Mouse (Mus musculus) liver, embryonic 16.5 days (tissue): ENCODE measurements around the gene Lbx2. TPM values are rescaled to one million over a fixed set of nuclear protein-coding genes. Genes with fewer than 3 reads are reported as not detected.

ENCODE experiments used
- ATAC-seq: fragments of 200-750 bp; cut with Nextera tagmentation; 2 replicates; pipeline ENCODE4 v1.8.0; 2017; ENCODE audit warnings: low read depth, mild to moderate bottlenecking, moderate number of reproducible peaks, moderate library complexity
- H3K27ac ChIP-seq: fragments of 300-500 bp; sonication (generic); 2 replicates; pipeline ENCODE4 v1.5.1; 2014; ENCODE audit warnings: mild to moderate bottlenecking, low read length
- H3K27me3 ChIP-seq: fragments of 300-500 bp; sonication (generic); 2 replicates; pipeline ENCODE4 v1.6.1; 2014; ENCODE audit warnings: low read depth, low read length, mixed read lengths; ENCODE audit not compliant: control insufficient read depth, insufficient read depth
- H3K36me3 ChIP-seq: fragments of 300-500 bp; sonication (generic); 2 replicates; pipeline ENCODE4 v1.6.1; 2014; ENCODE audit warnings: mild to moderate bottlenecking; ENCODE audit not compliant: control insufficient read depth, insufficient read depth
- H3K4me1 ChIP-seq: fragments of 300-500 bp; sonication (generic); 2 replicates; pipeline ENCODE4 v1.6.1; 2014; ENCODE audit warnings: low read depth, low read length, mixed read lengths; ENCODE audit not compliant: control insufficient read depth
- H3K4me2 ChIP-seq: fragments of 300-500 bp; sonication (generic); 2 replicates; pipeline ENCODE4 v1.6.1; 2014; ENCODE audit warnings: low read depth, low read length, mixed read lengths
- H3K4me3 ChIP-seq: fragments of 300-500 bp; sonication (generic); 2 replicates; pipeline ENCODE4 v1.5.1; 2014; ENCODE audit warnings: low read depth, mild to moderate bottlenecking, low read length
- H3K9ac ChIP-seq: fragments of 300-500 bp; sonication (generic); 2 replicates; pipeline ENCODE4 v1.6.1; 2014; ENCODE audit warnings: low read depth, low read length
- H3K9me3 ChIP-seq: fragments of 300-500 bp; sonication (generic); replicated peaks from 2 replicates; pipeline ENCODE4 v1.6.1; 2016; ENCODE audit warnings: low read length; ENCODE audit not compliant: control insufficient read depth
- WGBS: fragments of 180-500 bp; shearing (Covaris S2); extraction: QIAGEN DNeasy Blood & Tissue Kit; methylation state at CpG from one replicate; pipeline ENCODE4 v1.1.7; 2014; ENCODE audit not compliant: insufficient replicate concordance; 5-methylcytosine and 5-hydroxymethylcytosine counted together
- microRNA counts: library from miRNA; unstranded; fragments of <30 nt; microRNA quantifications from one replicate; lab custom pipeline; 2016
- microRNA-seq: library from miRNA; unstranded; fragments of <30 nt; microRNA quantifications from one replicate; pipeline ENCODE4, GENCODE M21; 2016
- polyA plus RNA-seq: library from polyadenylated mRNA; unstranded; fragments of >200 nt; fragmentation: Nextera tagmentation; extraction: Ambion mirVana; gene quantifications from 2 replicates; pipeline ENCODE4 v1.2.1, GENCODE M21; 2015

The Lbx2 gene
- polyA plus RNA-seq, 1 experiment from 2014 or later, result 0.25 TPM

DNA sequence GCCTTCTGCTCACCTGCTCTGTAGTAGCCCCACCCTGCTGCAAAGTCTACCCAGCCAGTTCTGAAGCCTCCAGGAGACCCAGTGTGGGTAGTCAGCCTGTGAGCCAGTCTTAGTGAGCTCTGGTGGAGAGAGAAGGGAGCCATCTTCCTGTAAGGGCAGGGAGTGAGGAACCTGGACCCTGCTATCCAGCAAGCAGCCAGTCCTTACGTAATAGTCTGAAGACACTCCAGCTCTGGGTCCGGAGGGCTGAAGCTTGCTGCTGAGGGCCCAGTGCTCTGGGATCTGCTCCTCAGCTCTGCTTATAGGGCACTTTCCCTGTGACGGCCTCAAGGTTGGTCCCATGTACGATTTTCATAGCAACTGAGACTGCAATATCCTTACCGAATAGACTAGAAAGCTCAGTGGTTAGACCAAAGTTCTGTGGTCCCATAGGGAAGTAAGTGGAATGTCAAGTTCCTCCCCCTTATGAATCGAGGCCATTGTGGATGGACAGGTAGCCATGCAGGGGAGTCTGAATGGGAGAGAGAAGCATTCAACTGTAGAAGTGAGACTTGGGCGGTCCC is 48.9 kb downstream of the Lbx2 start, which contains the start of gene Rtkn:
Rtkn (plus strand) TSS at position 513 of the 563 bp plus-strand sequence.
- Histone ChIP-seq H3K9ac (peak within 1 kb of the TSS; percentile 43), H3K4me2 (peak within 1 kb of the TSS; percentile 47), H3K4me1 (peaks cover 30% of the 10 kb centered on the region), H3K36me3 (no peaks in the 10 kb centered on the region), H3K9me3 (no peaks in the 10 kb centered on the region), H3K27ac (0 out of 2 replicates have a peak within 1 kb of the TSS, but pooled peaks have one; percentile 18), H3K4me3 (peak within 1 kb of the TSS; percentile 58), H3K27me3 (peaks cover 29% of the 10 kb centered on the region)
- WGBS, result 56% methylated on average over 7 of the region's 7 CpGs
- ATAC-seq, result no peak

GRCm38 (mm10) chr6:83135571-83136161 is 49.5 kb downstream of the Lbx2 start:
- H3K27ac ChIP-seq, result 0 out of 2 replicates have a peak overlapping the region, but pooled peaks have one; percentile 12
- H3K9ac ChIP-seq, result peak overlapping the region; percentile 43
- H3K4me2 ChIP-seq, result peak overlapping the region; percentile 47
- WGBS, result 24% methylated on average over 37 of the region's 37 CpGs
- H3K4me1 ChIP-seq, result peaks cover 30% of the 10 kb centered on the region
- peak overlapping the region; percentile 58 for H3K4me3 ChIP-seq
- no peak for ATAC-seq
- no peaks in the 10 kb centered on the region for H3K9me3 ChIP-seq
- H3K27me3 ChIP-seq, result peaks cover 29% of the 10 kb centered on the region
- H3K36me3 ChIP-seq, result no peaks in the 10 kb centered on the region

DNA sequence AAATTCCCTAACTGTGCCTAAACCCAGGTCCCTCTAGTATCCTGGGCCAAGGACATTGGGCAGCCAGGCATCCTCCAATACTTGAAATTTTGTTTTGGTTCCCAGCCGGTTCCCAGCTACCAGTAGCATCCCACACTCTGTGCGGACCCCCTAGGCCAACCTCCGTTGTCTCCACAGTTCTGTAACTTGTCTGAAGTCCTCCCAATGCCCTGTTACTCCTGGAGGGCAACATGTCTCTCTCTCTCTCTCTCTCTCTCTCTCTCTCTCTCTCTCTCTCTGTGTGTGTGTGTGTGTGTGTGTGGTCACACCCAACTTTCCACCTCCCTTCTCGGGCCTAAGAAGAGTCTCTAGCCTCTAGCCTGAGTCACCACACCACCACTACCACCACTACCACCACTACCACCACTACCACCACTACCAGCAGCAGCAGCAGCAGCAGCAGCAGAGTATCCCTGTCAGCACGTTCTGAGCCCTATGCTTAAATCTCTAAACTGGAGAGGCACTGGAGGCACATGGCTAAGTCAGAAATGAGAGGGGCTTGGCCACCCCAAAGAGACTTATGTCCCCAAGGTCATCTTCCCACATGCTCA is 50.2 kb downstream of the Lbx2 start:
- H3K27me3 ChIP-seq, result peaks cover 29% of the 10 kb centered on the region
- peak overlapping the region; percentile 47 for H3K4me2 ChIP-seq
- no peak for ATAC-seq
- H3K9me3 ChIP-seq, result no peaks in the 10 kb centered on the region
- no peaks in the 10 kb centered on the region for H3K36me3 ChIP-seq
- peak overlapping the region; percentile 82 for H3K27ac ChIP-seq
- peaks cover 25% of the 10 kb centered on the region for H3K4me1 ChIP-seq
- H3K9ac ChIP-seq, result peak overlapping the region; percentile 63
- peak overlapping the region; percentile 58 for H3K4me3 ChIP-seq
- 28% methylated on average over 5 of the region's 5 CpGs for WGBS

GRCm38 (mm10) chr6:83136881-83137575 is 50.9 kb downstream of the Lbx2 start:
- WGBS, result 2% methylated on average over 26 of the region's 26 CpGs

GRCm38 (mm10) chr6:83137576-83137950 is 51.4 kb downstream of the Lbx2 start:
- peaks cover 38% of the 10 kb centered on the region for H3K27me3 ChIP-seq
- H3K9me3 ChIP-seq, result no peaks in the 10 kb centered on the region
- peak overlapping the region; percentile 58 for H3K4me3 ChIP-seq
- peaks cover 25% of the 10 kb centered on the region for H3K4me1 ChIP-seq
- peak overlapping the region; percentile 82 for H3K27ac ChIP-seq
- under 1% methylated on average over 12 of the region's 12 CpGs for WGBS
- peak overlapping the region; percentile 63 for H3K9ac ChIP-seq
- H3K36me3 ChIP-seq, result no peaks in the 10 kb centered on the region
- peak overlapping the region; percentile 47 for H3K4me2 ChIP-seq
- ATAC-seq, result peak; percentile 79

More at GRCm38 (mm10) chr6:83136881-83137575, 50.9 kb downstream of the Lbx2 start:
- no peaks in the 10 kb centered on the region for H3K36me3 ChIP-seq
- H3K27ac ChIP-seq, result peak overlapping the region; percentile 82
- H3K4me1 ChIP-seq, result peaks cover 25% of the 10 kb centered on the region
- ATAC-seq, result peak; percentile 48
- peak overlapping the region; percentile 47 for H3K4me2 ChIP-seq
- H3K27me3 ChIP-seq, result peaks cover 33% of the 10 kb centered on the region
- no peaks in the 10 kb centered on the region for H3K9me3 ChIP-seq
- peak overlapping the region; percentile 63 for H3K9ac ChIP-seq
- peak overlapping the region; percentile 58 for H3K4me3 ChIP-seq

MicroRNAs encoded within 50 kb of the gene (microRNA counts, 519-probe panel; counts per million panel counts)
- 2,153 counts per million, percentile 34 among the panel's probes with 10 or more counts for microRNA mmu-miR-3470a+mmu-miR-3470b (lab: Ali Mortazavi, UCI)

Small RNAs within 50 kb of the gene (microRNA-seq; reads per million reads assigned to microRNA genes)
- not detected for gene Mir3470a
- gene Mir7040, result not detected

Other genes starting within 250 kb of the Lbx2 start
- 0.06 and 0.11 TPM in 2 replicates for gene Sema4f, start 146.6 kb upstream of the Lbx2 start, polyA plus RNA-seq
- 11.6 and 12.7 TPM in 2 replicates for gene M1ap, start 139.5 kb upstream of the Lbx2 start, polyA plus RNA-seq
- gene Dok1, start 52.9 kb upstream of the Lbx2 start, polyA plus RNA-seq, result 15.7 and 16.1 TPM in 2 replicates
- gene Loxl3, start 52.2 kb upstream of the Lbx2 start, polyA plus RNA-seq, result 1.9 and 2.1 TPM in 2 replicates
- gene Aup1, start 31.8 kb upstream of the Lbx2 start, polyA plus RNA-seq, result 180 and 190 TPM in 2 replicates
- gene Htra2, start 31.1 kb upstream of the Lbx2 start, polyA plus RNA-seq, result 72.0 and 72.4 TPM in 2 replicates
- 9.0 and 9.3 TPM in 2 replicates for gene Dqx1, start 28.5 kb upstream of the Lbx2 start, polyA plus RNA-seq
- gene Tlx2, start 16.1 kb upstream of the Lbx2 start, polyA plus RNA-seq, result not detected in 2 replicates
- 15.6 and 17.1 TPM in 2 replicates for gene Pcgf1, start 8.5 kb upstream of the Lbx2 start, polyA plus RNA-seq
- 0.59 and 1.1 TPM in 2 replicates for gene Ccdc142, start 15.2 kb downstream of the Lbx2 start, polyA plus RNA-seq
- gene Gm42688, start 15.2 kb downstream of the Lbx2 start, polyA plus RNA-seq, result 0.81 and 1.1 TPM in 2 replicates
- gene Mrpl53, start 22.7 kb downstream of the Lbx2 start, polyA plus RNA-seq, result 66.1 and 73.4 TPM in 2 replicates
- 4.5 and 6.8 TPM in 2 replicates for gene Mogs, start 29.1 kb downstream of the Lbx2 start, polyA plus RNA-seq
- gene Wbp1, start 35.2 kb downstream of the Lbx2 start, polyA plus RNA-seq, result 27.2 and 28.3 TPM in 2 replicates
- 4.1 and 5.2 TPM in 2 replicates for gene Ino80b, start 39.1 kb downstream of the Lbx2 start, polyA plus RNA-seq
- gene Rtkn, start 49.1 kb downstream of the Lbx2 start, polyA plus RNA-seq, result 16.1 and 16.4 TPM in 2 replicates
- gene Wdr54, start 70.0 kb downstream of the Lbx2 start, polyA plus RNA-seq, result 0.39 and 0.85 TPM in 2 replicates
- 0.15 and 0.30 TPM in 2 replicates for gene 1700003E16Rik, start 70.0 kb downstream of the Lbx2 start, polyA plus RNA-seq
- 23.0 and 26.9 TPM in 2 replicates for gene Dctn1, start 79.6 kb downstream of the Lbx2 start, polyA plus RNA-seq
- 0.89 and 0.93 TPM in 2 replicates for gene Slc4a5, start 133.5 kb downstream of the Lbx2 start, polyA plus RNA-seq
- gene Mthfd2, start 239.5 kb downstream of the Lbx2 start, polyA plus RNA-seq, result 59.6 and 64.3 TPM in 2 replicates
- gene Mob1a, start 239.6 kb downstream of the Lbx2 start, polyA plus RNA-seq, result 31.5 and 32.0 TPM in 2 replicates